ENCODE assay signal across 8 mouse cellular contexts in the genomic region with DNA sequence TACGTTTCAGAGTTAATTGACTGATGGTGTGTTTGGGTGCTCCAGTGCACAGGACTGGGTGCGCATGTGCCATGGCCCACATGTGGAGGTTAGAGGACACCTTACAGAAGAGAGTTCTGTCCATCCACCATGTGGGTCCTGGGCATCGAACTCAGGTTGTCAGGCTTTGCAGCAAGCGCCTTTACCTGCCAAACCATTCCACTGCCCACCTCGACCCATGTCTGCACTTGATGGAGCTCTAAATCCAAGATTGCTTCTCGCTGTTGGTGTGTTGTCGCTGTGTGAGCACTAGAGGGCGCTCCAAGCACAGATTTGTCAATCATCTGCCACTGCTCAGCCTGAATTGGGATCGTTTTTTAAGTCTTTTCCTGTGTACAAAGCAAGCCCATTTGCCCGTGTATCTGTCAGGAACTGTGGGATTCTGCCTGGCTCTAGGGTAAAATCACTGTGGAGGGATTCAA. TPM values are rescaled to one million over a fixed set of nuclear protein-coding genes. Genes with fewer than 3 reads are reported as not detected.
DNase-seq lines count a peak whose midpoint lies in the region; ATAC-seq and TF ChIP-seq lines count a peak whose summit lies in the region.

No protein-coding gene starts in this region.

- H3K4me3 ChIP-seq in MEL (ENCODE audit: control insufficient read depth in 1 of 2, insufficient read depth in 1 of 2, low read depth in 2 of 2, low read length in 2 of 2), result no peak overlapping the region
- no peak overlapping the region for H3K4me3 ChIP-seq in forebrain, embryonic 16.5 days (replicated peaks; ENCODE audit: low read length)
- H3K4me3 ChIP-seq in hindbrain, embryonic 12.5 days, result no peak overlapping the region

- peak; percentile 87 to 93 (median 89) for TF ChIP-seq CTCF in MEL (IDR thresholded peaks at IDR 0.05 in 2 of 3, conservative IDR thresholded peaks at IDR 0.05 in 1 of 3; ENCODE audit: control insufficient read depth in 1 of 3, insufficient read depth in 1 of 3, low read depth in 2 of 3, low read length in 3 of 3, poor library complexity in 1 of 3, severe bottlenecking in 1 of 3)

- peak; percentile 80 for ATAC-seq in forebrain, embryonic 16.5 days
- peak; percentile 64 for ATAC-seq in hindbrain, embryonic 12.5 days (ENCODE audit: low FRiP score)

- TF ChIP-seq RAD21 in MEL (IDR thresholded peaks at IDR 0.05; ENCODE audit: low read depth, low read length), result peak; percentile 88

- H3K9me3 ChIP-seq in MEL (replicated peaks; ENCODE audit: insufficient read depth, low read length), result no peaks in the 10 kb centered on the region
- H3K9me3 ChIP-seq in forebrain, embryonic 16.5 days (ENCODE audit: control insufficient read depth, low read length), result no peaks in the 10 kb centered on the region
- H3K9me3 ChIP-seq in hindbrain, embryonic 12.5 days (replicated peaks), result no peaks in the 10 kb centered on the region

- no peaks in the 10 kb centered on the region; a peak in 1 of 4 replicates for H3K27me3 ChIP-seq in MEL (ENCODE audit: control insufficient read depth in 1 of 2, insufficient read depth in 2 of 2, low read length in 2 of 2)
- no peaks in the 10 kb centered on the region for H3K27me3 ChIP-seq in forebrain, embryonic 16.5 days (replicated peaks; ENCODE audit: control insufficient read depth, insufficient read depth, low read length)
- peaks cover 7% of the 10 kb centered on the region; the same call in 1 of the 2 replicates for H3K27me3 ChIP-seq in hindbrain, embryonic 12.5 days

- WGBS in forebrain, embryonic 16.5 days, result 22% methylated on average over 10 of the region's 10 CpGs
- WGBS in hindbrain, embryonic 12.5 days, result 26% methylated on average over 10 of the region's 10 CpGs

- H3K36me3 ChIP-seq in MEL (ENCODE audit: control insufficient read depth in 1 of 2, insufficient read depth in 2 of 2, low read length in 2 of 2), result no peaks in the 10 kb centered on the region
- no peaks in the 10 kb centered on the region for H3K36me3 ChIP-seq in forebrain, embryonic 16.5 days (ENCODE audit: control insufficient read depth, insufficient read depth)
- H3K36me3 ChIP-seq in hindbrain, embryonic 12.5 days, result no peaks in the 10 kb centered on the region

- DNase-seq in MEL (ENCODE audit: low read depth, low spot score), result peak; percentile 75
- peak; percentile 37 for DNase-seq in c-Kit-positive CD71-positive TER-119-positive erythroid progenitor cells, embryonic 14.5 days (ENCODE audit: low spot score)
- peak; percentile 51 for DNase-seq in layer of hippocampus, adult 9-11 months
- DNase-seq in lung, postnatal 25 days (ENCODE audit: low spot score), result peak; percentile 65
- DNase-seq in retina, postnatal 1 day, result peak; percentile 82
- peak; percentile 88 for DNase-seq in thymus, postnatal 4 days

- TF ChIP-seq EP300 in MEL (IDR thresholded peaks at IDR 0.05; ENCODE audit: low read depth in 1 of 2, low read length in 2 of 2), result no peak

- no peak overlapping the region for H3K9ac ChIP-seq in MEL (ENCODE audit: control insufficient read depth, low read depth, low read length, poor library complexity, severe bottlenecking)
- no peak overlapping the region for H3K9ac ChIP-seq in forebrain, embryonic 16.5 days (replicated peaks; ENCODE audit: low read depth, low read length)
- no peak overlapping the region for H3K9ac ChIP-seq in hindbrain, embryonic 12.5 days

- H3K27ac ChIP-seq in MEL (ENCODE audit: control insufficient read depth, low read depth, low read length), result no peak overlapping the region
- 0 out of 2 replicates have a peak overlapping the region, but pooled peaks have one; percentile 27 for H3K27ac ChIP-seq in forebrain, embryonic 16.5 days (ENCODE audit: low read length)
- no peak overlapping the region for H3K27ac ChIP-seq in hindbrain, embryonic 12.5 days

- H3K4me1 ChIP-seq in MEL (ENCODE audit: control insufficient read depth in 1 of 2, insufficient read depth in 2 of 2, low read length in 2 of 2), result no peaks in the 10 kb centered on the region
- peaks cover 3% of the 10 kb centered on the region; the same call in 1 of the 2 replicates for H3K4me1 ChIP-seq in forebrain, embryonic 16.5 days (replicated peaks; ENCODE audit: control insufficient read depth, insufficient read depth, low read length)
- H3K4me1 ChIP-seq in hindbrain, embryonic 12.5 days, result peaks cover 3% of the 10 kb centered on the region; the same call in 1 of the 2 replicates

- H3K79me2 ChIP-seq in MEL (ENCODE audit: control insufficient read depth, insufficient read depth, low read length, poor library complexity), result no peaks in the 10 kb centered on the region

- TF ChIP-seq POLR2A in MEL (IDR thresholded peaks at IDR 0.05; ENCODE audit: control insufficient read depth in 1 of 2, insufficient read depth in 1 of 2, low read depth in 1 of 2, low read length in 2 of 2, poor library complexity in 1 of 2), result no peak

- no peak overlapping the region for H3K4me2 ChIP-seq in forebrain, embryonic 16.5 days (ENCODE audit: low read length)
- 0 out of 2 replicates have a peak overlapping the region, but pooled peaks have one; percentile 17 for H3K4me2 ChIP-seq in hindbrain, embryonic 12.5 days (replicated peaks)

TF ChIP-seq in MEL, 35 proteins besides CTCF, POLR2A, EP300 and RAD21:
- TF ChIP-seq MAZ (IDR thresholded peaks at IDR 0.05; ENCODE audit: low read depth, low read length) (no peak), USF1 (IDR thresholded peaks at IDR 0.05; ENCODE audit: low read depth, low read length) (no peak), USF2 (IDR thresholded peaks at IDR 0.05; ENCODE audit: borderline replicate concordance in 1 of 2, insufficient read depth in 1 of 2, low read depth in 1 of 2, low read length in 2 of 2) (no peak), POLR2AphosphoS5 (IDR thresholded peaks at IDR 0.05; ENCODE audit: borderline replicate concordance, low read depth, low read length) (no peak), SMC3 (IDR thresholded peaks at IDR 0.05; ENCODE audit: low read depth, low read length) (peak; percentile 82), RCOR1 (IDR thresholded peaks at IDR 0.05; ENCODE audit: low read depth, low read length) (no peak), MAX (IDR thresholded peaks at IDR 0.05; ENCODE audit: low read length) (no peak), ZC3H11A (IDR thresholded peaks at IDR 0.05; ENCODE audit: low read depth, low read length) (peak; percentile 80), ZKSCAN1 (IDR thresholded peaks at IDR 0.05; ENCODE audit: low read depth, low read length) (no peak), MEF2A (IDR thresholded peaks at IDR 0.05; ENCODE audit: extremely low read depth, insufficient replicate concordance, low read depth, low read length, poor library complexity, severe bottlenecking) (no peak), ETS1 (IDR thresholded peaks at IDR 0.05; ENCODE audit: low read depth, low read length) (no peak), MAFK (IDR thresholded peaks at IDR 0.05; ENCODE audit: borderline replicate concordance, low read depth, low read length) (no peak)

RNA-seq across cellular contexts. Expression of a gene that starts 14.1 kb away (rescaled TPM):
- not detected in 2 replicates for total RNA-seq in MEL (2012; rRNA removed)
- polyA plus RNA-seq in MEL (2012; ENCODE audit: insufficient read depth in 1 of 2, insufficient read length in 2 of 2, low read depth in 1 of 2, low replicate concordance in 2 of 2, missing spikeins in 1 of 2), result not detected
- polyA plus RNA-seq in forebrain, embryonic 16.5 days (2015; fragmentation: Nextera tagmentation; extraction: Ambion mirVana), result not detected in 2 replicates
- polyA plus RNA-seq in hindbrain, embryonic 12.5 days (2016; fragmentation: Nextera tagmentation; extraction: Ambion mirVana), result not detected in 2 replicates

Comparison
In these comparisons a context has a peak if more than half of its experiments do, and no peak if none do; other contexts are left out.
1. DNase-seq: peak in every context shown above with its lines; median percentile 88 in thymus, postnatal 4 days; 82 in retina, postnatal 1 day; 75 in MEL; 65 in lung, postnatal 25 days; 51 in layer of hippocampus, adult 9-11 months; 37 in c-Kit-positive CD71-positive TER-119-positive erythroid progenitor cells, embryonic 14.5 days.